Mouse (Mus musculus) bone marrow, adult 2 months (tissue): ENCODE results near the gene Ctps.

Source experiments
- CTCF ChIP-seq: fragments of 200-500 bp; IDR thresholded peaks from 2 replicates; pipeline ENCODE4 v1.5.1; 2011; ENCODE audit warnings: low read length, control low read depth; ENCODE audit not compliant: control insufficient read depth, insufficient read depth
- POLR2A ChIP-seq: fragments of 200-500 bp; IDR thresholded peaks from 2 replicates; pipeline ENCODE4 v1.6.1; 2011; ENCODE audit warnings: low read depth, mild to moderate bottlenecking, control low read depth, low read length, borderline replicate concordance; ENCODE audit not compliant: control insufficient read depth

DNA sequence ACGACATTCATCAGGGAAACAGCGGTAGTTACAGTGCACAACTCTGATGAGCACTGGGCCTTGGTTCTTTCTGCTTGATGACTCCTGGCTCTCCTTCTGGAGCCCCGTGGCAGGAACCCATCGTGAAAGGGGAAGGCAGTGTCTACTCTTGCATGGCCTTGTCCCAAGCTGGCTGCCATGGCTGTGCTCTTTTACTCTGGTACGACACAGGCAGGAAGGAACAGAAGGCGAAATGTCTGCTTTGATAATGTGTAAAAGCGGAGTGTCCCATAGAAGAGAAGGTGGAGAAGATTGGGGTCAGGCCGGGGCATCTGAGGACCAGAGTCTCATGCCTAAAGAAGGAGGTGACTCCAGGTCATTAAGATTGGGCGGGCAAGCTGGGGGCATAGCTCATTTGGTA lies 44.6 kb upstream of the Ctps start:
- TF ChIP-seq POLR2A (no peak), CTCF (no peak)
